ENCODE assay signal across 14 mouse cellular contexts in the genomic region with DNA sequence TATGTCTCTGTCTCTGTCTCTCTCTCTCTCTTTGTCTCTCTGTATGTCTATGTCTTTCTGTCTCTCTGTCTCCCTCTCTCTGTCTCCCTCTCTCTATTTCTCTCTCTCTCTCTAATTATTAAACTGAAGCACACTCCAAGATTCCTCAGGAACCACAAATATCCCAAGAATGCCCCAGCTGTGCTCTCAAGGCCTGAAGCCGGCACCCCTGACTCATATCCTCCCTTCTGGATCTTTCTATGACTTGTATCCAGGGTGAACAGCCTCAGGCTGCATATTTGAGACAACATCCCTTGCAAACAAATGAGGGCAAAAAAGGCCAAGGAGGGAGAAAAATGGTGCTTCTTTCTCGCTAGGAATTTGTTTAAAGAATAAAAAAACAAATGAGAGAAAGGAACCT. TPM values are rescaled to one million over a fixed set of nuclear protein-coding genes. Genes with fewer than 3 reads are reported as not detected.
DNase-seq lines count a peak whose midpoint lies in the region; ATAC-seq and TF ChIP-seq lines count a peak whose summit lies in the region.
"Had no signal": no experiment of that assay in that cellular context is flagged by ENCODE, and none has a peak within 500 bp of the region (broad histone marks: within the 10 kb centered on the region; RNA-seq: fewer than 3 reads in every experiment).

A gene (plus strand): TSS at position 2 of the 400 bp plus-strand sequence.

- peak; percentile 29 for DNase-seq in gastrocnemius, postnatal 25 days
- DNase-seq in gastrocnemius, postnatal 10 days, result no peak
- DNase-seq in 3134 (ENCODE audit: extremely low read depth, insufficient read length, low spot score), result peak; percentile 78
- DNase-seq in right cerebral cortex, adult 2 months (ENCODE audit: low spot score in 2 of 2), result no peak
- DNase-seq in thymus, adult 2 months, result no peak
- DNase-seq: adrenal gland, postnatal 10 days; retina, postnatal 1 day had no signal

- no peak for ATAC-seq in embryonic facial prominence, embryonic 13.5 days (ENCODE audit: insufficient number of reproducible peaks, insufficient read depth, low FRiP score, low TSS enrichment, low read depth)
- ATAC-seq in limb, embryonic 15.5 days (ENCODE audit: insufficient number of reproducible peaks, low FRiP score, low TSS enrichment, low read depth), result no peak
- ATAC-seq in neural tube, embryonic 15.5 days (ENCODE audit: low FRiP score), result no peak

- no peaks in the 10 kb centered on the region for H3K27me3 ChIP-seq in embryonic facial prominence, embryonic 13.5 days
- H3K27me3 ChIP-seq in limb, embryonic 15.5 days, result no peaks in the 10 kb centered on the region
- no peaks in the 10 kb centered on the region for H3K27me3 ChIP-seq in neural tube, embryonic 15.5 days (replicated peaks)
- H3K27me3 ChIP-seq in thymus, adult 2 months (ENCODE audit: control insufficient read depth, insufficient read depth, low read length), result no peaks in the 10 kb centered on the region

- H3K9me3 ChIP-seq in embryonic facial prominence, embryonic 13.5 days, result peaks cover 12% of the 10 kb centered on the region
- no peaks in the 10 kb centered on the region for H3K9me3 ChIP-seq in limb, embryonic 15.5 days
- H3K9me3 ChIP-seq in neural tube, embryonic 15.5 days (replicated peaks), result no peaks in the 10 kb centered on the region

- H3K36me3 ChIP-seq in embryonic facial prominence, embryonic 13.5 days, result 0 out of 2 replicates have a peak, but pooled peaks cover 4% of the 10 kb centered on the region
- H3K36me3 ChIP-seq in limb, embryonic 15.5 days, result peaks cover 6% of the 10 kb centered on the region; the same call in 1 of the 2 replicates
- no peaks in the 10 kb centered on the region for H3K36me3 ChIP-seq in neural tube, embryonic 15.5 days
- no peaks in the 10 kb centered on the region for H3K36me3 ChIP-seq in thymus, adult 2 months (ENCODE audit: control insufficient read depth, insufficient read depth, low read length)

- WGBS in embryonic facial prominence, embryonic 13.5 days, result 17% methylated on average over 2 of the region's 2 CpGs
- WGBS in limb, embryonic 15.5 days, result 34% methylated on average over 2 of the region's 2 CpGs
- 68% methylated on average over 2 of the region's 2 CpGs for WGBS in neural tube, embryonic 15.5 days
- 81% methylated on average over 2 of the region's 2 CpGs for WGBS in thymus, adult 2 months

- H3K27ac ChIP-seq in embryonic facial prominence, embryonic 13.5 days, result 0 out of 2 replicates have a peak within 1 kb of the TSS, but pooled peaks have one; percentile 17
- H3K27ac ChIP-seq in limb, embryonic 15.5 days, result peak within 1 kb of the TSS; percentile 11; the same call in 1 of the 2 replicates
- H3K27ac ChIP-seq in neural tube, embryonic 15.5 days (replicated peaks), result no peak within 1 kb of the TSS
- H3K27ac ChIP-seq in thymus, adult 2 months (ENCODE audit: control insufficient read depth, insufficient read depth, low read length), result no peak within 1 kb of the TSS

- H3K4me2 ChIP-seq in embryonic facial prominence, embryonic 13.5 days, result no peak within 1 kb of the TSS
- H3K4me2 ChIP-seq in limb, embryonic 15.5 days, result no peak within 1 kb of the TSS
- H3K4me2 ChIP-seq in neural tube, embryonic 15.5 days, result no peak within 1 kb of the TSS

- H3K4me1 ChIP-seq in embryonic facial prominence, embryonic 13.5 days, result peaks cover 10% of the 10 kb centered on the region
- H3K4me1 ChIP-seq in limb, embryonic 15.5 days, result peaks cover 14% of the 10 kb centered on the region; the same call in 1 of the 2 replicates
- H3K4me1 ChIP-seq in neural tube, embryonic 15.5 days, result no peaks in the 10 kb centered on the region
- H3K4me1 ChIP-seq in thymus, adult 2 months (replicated peaks; ENCODE audit: control insufficient read depth, insufficient read depth, low read length), result no peaks in the 10 kb centered on the region

- H3K4me3 ChIP-seq in embryonic facial prominence, embryonic 13.5 days, result no peak within 1 kb of the TSS
- no peak within 1 kb of the TSS for H3K4me3 ChIP-seq in limb, embryonic 15.5 days
- no peak within 1 kb of the TSS for H3K4me3 ChIP-seq in neural tube, embryonic 15.5 days (replicated peaks)
- no peak within 1 kb of the TSS for H3K4me3 ChIP-seq in thymus, adult 2 months (ENCODE audit: control insufficient read depth, insufficient read depth, low read length)

- TF ChIP-seq POLR2A in thymus, adult 2 months (IDR thresholded peaks at IDR 0.05; ENCODE audit: control insufficient read depth, extremely low read depth, insufficient read depth, low read length, poor library complexity), result no peak

- no peak for TF ChIP-seq CTCF in thymus, adult 2 months (IDR thresholded peaks at IDR 0.05; ENCODE audit: borderline replicate concordance, control insufficient read depth, extremely low read depth, insufficient read depth, low read length, poor library complexity)

- H3K9ac ChIP-seq in embryonic facial prominence, embryonic 13.5 days, result no peak within 1 kb of the TSS
- H3K9ac ChIP-seq in limb, embryonic 15.5 days, result no peak within 1 kb of the TSS
- H3K9ac ChIP-seq in neural tube, embryonic 15.5 days (replicated peaks), result no peak within 1 kb of the TSS

RNA-seq across cellular contexts. Expression of the gene that starts here (rescaled TPM):
- total RNA-seq in gastrocnemius, postnatal 25 days (2021), result not detected
- total RNA-seq in gastrocnemius, postnatal 10 days (2021), result not detected
- polyA plus RNA-seq in embryonic facial prominence, embryonic 13.5 days (2015; fragmentation: Nextera tagmentation; extraction: Ambion mirVana), result not detected in 2 replicates
- not detected in 2 replicates for polyA plus RNA-seq in limb, embryonic 15.5 days (2015; fragmentation: Nextera tagmentation; extraction: Ambion mirVana)
- polyA plus RNA-seq in neural tube, embryonic 15.5 days (2015; fragmentation: Nextera tagmentation; extraction: Ambion mirVana), result not detected in 2 replicates
- polyA plus RNA-seq in thymus, adult 2 months (2012; rRNA removed), result not detected in 2 replicates
- total RNA-seq: adrenal gland, postnatal 10 days had no signal
- polyA plus RNA-seq: cortical plate, adult 2 months; intestine, embryonic 14.5 days; limb, embryonic 11.5 days; testis, adult 2 months had no signal

Comparison
In these comparisons a context has a peak if more than half of its experiments do, and no peak if none do; other contexts are left out.
1. Peak in DNase-seq in gastrocnemius, postnatal 25 days; RNA of the gene not detected or under 1 TPM.
2. H3K27ac ChIP-seq: peak in embryonic facial prominence, embryonic 13.5 days (single experiment) and limb, embryonic 15.5 days (single experiment); none in neural tube, embryonic 15.5 days (single experiment) and thymus, adult 2 months (single experiment).